Mouse (Mus musculus) Patski (cell line): ENCODE data around the gene Hps3. TPM values are rescaled to one million over a fixed set of nuclear protein-coding genes. Genes with fewer than 3 reads are reported as not detected.
"Not testable (repeated sequence)": the region's sequence is repeated elsewhere in the genome, so short reads cannot be mapped to it uniquely, and the experiment has no call there.

Source experiments
- ATAC-seq: fragments of 100-300 bp; one replicate; pipeline ENCODE4 v1.8.0; 2021
- CTCF ChIA-PET: fragments of 350-600 bp; sonication (Branson Sonifier 250); formaldehyde crosslinking; loops from one replicate; lab custom pipeline; 2022; ENCODE audit warnings: inconsistent platforms; lab: Charles Lee
- POLR2A ChIA-PET: fragments of 350-600 bp; sonication (Branson Sonifier 250); formaldehyde crosslinking; loops from one replicate; lab custom pipeline; 2022; ENCODE audit warnings: antibody characterized with exemption, inconsistent platforms; lab: Charles Lee
- DNase-seq: peaks from one replicate; pipeline ENCODE4 v3.0.0-alpha.2; 2011; ENCODE audit warnings: low read depth, low spot score
- H3K27me3 ChIP-seq: fragments of 371-371 bp; one replicate; pipeline ENCODE4 v1.5.1; 2021
- CTCF ChIP-seq: fragments of 100-300 bp; IDR thresholded peaks from one replicate; pipeline ENCODE4 v1.5.1; 2021
- in situ Hi-C: fragments of 300-500 bp; cut with MboI; formaldehyde crosslinking; loops from 3 replicates; pipeline ENCODE4 v1.11.1; 2018; ENCODE audit warnings: low pct_unique_long_range_greater_than_20kb, mixed read lengths
- polyA plus RNA-seq: library from polyadenylated mRNA; unstranded; gene quantifications from one replicate; pipeline ENCODE4 v1.2.3, GENCODE M21; 2021

Gene Hps3
- 20.6 TPM for polyA plus RNA-seq

- POLR2A ChIA-PET: interaction anchor here (0.6 kb wide), 1 partner anchor 144 kb away, joined by 3 read pairs; no protein-coding TSS in a partner anchor
- no peak for TF ChIP-seq CTCF
- in situ Hi-C loops: no loop called here
- ATAC-seq (peak; percentile 100), DNase-seq (peak; percentile 62)
- CTCF ChIA-PET: interaction anchor here (1.2 to 1.4 kb wide), 4 partner anchors 11 to 23 kb away, joined by 3 to 5 read pairs (median 3); partner anchors contain the start of gene Hltf
- H3K27me3 ChIP-seq: no peaks in the 10 kb centered on the region
Observed at GRCm38 (mm10) chr3:20034719-20035404, at the start of gene Hps3. Gene Hps3 (minus strand): TSS chr3:20035315.

GRCm38 (mm10) chr3:20082161-20082560, 47.0 kb upstream of the Hps3 start:
- in situ Hi-C loops: no loop called here
- no peak for TF ChIP-seq CTCF
- POLR2A ChIA-PET: no interaction called here
- no peak for DNase-seq
- H3K27me3 ChIP-seq: no peaks in the 10 kb centered on the region
- CTCF ChIA-PET: no interaction called here
- no peak for ATAC-seq

GRCm38 (mm10) chr3:20076145-20077053, 41.3 kb upstream of the Hps3 start:
- in situ Hi-C loops: loop anchor here (5.0 to 10.0 kb wide), 2 partner anchors 121 to 182 kb away; no protein-coding TSS in a partner anchor
- peak; percentile 76 for TF ChIP-seq CTCF
- ChIA-PET CTCF (interaction anchor here (1.2 to 1.5 kb wide), 5 partner anchors 10 to 181 kb away, joined by 3 to 5 read pairs (median 3); no protein-coding TSS in a partner anchor), POLR2A (no interaction called here)
- ATAC-seq (peak; percentile 74), DNase-seq (no peak)
- H3K27me3 ChIP-seq: no peaks in the 10 kb centered on the region

GRCm38 (mm10) chr3:20058197-20058541, 23.1 kb upstream of the Hps3 start:
- no peaks in the 10 kb centered on the region for H3K27me3 ChIP-seq
- ChIA-PET CTCF (interaction anchor here (1.0 to 2.2 kb wide), 5 partner anchors 17 to 163 kb away, joined by 3 to 6 read pairs (median 5); no protein-coding TSS in a partner anchor), POLR2A (no interaction called here)
- DNase-seq (no peak), ATAC-seq (peak; percentile 5)
- no peak for TF ChIP-seq CTCF
- in situ Hi-C loops: no loop called here

- DNase-seq (peak; percentile 98), ATAC-seq (peak; percentile 100)
- in situ Hi-C loops: no loop called here
- ChIA-PET POLR2A (no interaction called here), CTCF (interaction anchor here (1.0 to 2.2 kb wide), 9 partner anchors 9 to 163 kb away, joined by 3 to 6 read pairs (median 4); no protein-coding TSS in a partner anchor)
- H3K27me3 ChIP-seq: peaks cover 3% of the 10 kb centered on the region
- TF ChIP-seq CTCF: no peak
Observed at GRCm38 (mm10) chr3:20057306-20058196, 22.4 kb upstream of the Hps3 start, which contains the start of gene Hltf. Gene Hltf (plus strand): TSS chr3:20057811.

GRCm38 (mm10) chr3:20044736-20045135, 9.6 kb upstream of the Hps3 start:
- DNase-seq, H3K27me3 ChIP-seq, in situ Hi-C loops, CTCF ChIA-PET, POLR2A ChIA-PET, ATAC-seq: not testable (repeated sequence)

- ATAC-seq, CTCF ChIA-PET, in situ Hi-C loops, DNase-seq, POLR2A ChIA-PET, H3K27me3 ChIP-seq: not testable (repeated sequence)
Observed at GRCm38 (mm10) chr3:20041461-20041860, 6.3 kb upstream of the Hps3 start.

- no peaks in the 10 kb centered on the region for H3K27me3 ChIP-seq
- no peak for ATAC-seq
- ChIA-PET POLR2A (no interaction called here), CTCF (interaction anchor here (1.4 kb wide), 1 partner anchor 21 kb away, joined by 5 read pairs; the partner anchor contains the start of gene Hltf)
- DNase-seq: no peak
- no peak for TF ChIP-seq CTCF
- in situ Hi-C loops: no loop called here
Observed at GRCm38 (mm10) chr3:20036069-20036468, 954 bp upstream of the Hps3 start.

GRCm38 (mm10) chr3:20033761-20034718, 1.1 kb downstream of the Hps3 start:
- DNase-seq: no peak
- CTCF ChIA-PET: interaction anchor here (1.2 to 1.4 kb wide), 2 partner anchors 13 to 23 kb away, joined by 3 read pairs; partner anchors contain the start of gene Hltf
- peak; percentile 0 for ATAC-seq
- no peaks in the 10 kb centered on the region for H3K27me3 ChIP-seq
- TF ChIP-seq CTCF: no peak
- in situ Hi-C loops: no loop called here
- POLR2A ChIA-PET: no interaction called here
